In genomic region chr12:71019211-71019610, GRCm38 (mm10) we compare ENCODE assay signal across 24 mouse cellular contexts. TPM values are rescaled to one million over a fixed set of nuclear protein-coding genes. Genes with fewer than 3 reads are reported as not detected.
DNase-seq lines count a peak whose midpoint lies in the region.
"Had no signal": no experiment of that assay in that cellular context is flagged by ENCODE, and none has a peak within 500 bp of the region (broad histone marks: within the 10 kb centered on the region; RNA-seq: fewer than 3 reads in every experiment).

No protein-coding gene starts in this region.

- no peaks in the 10 kb centered on the region for H3K27me3 ChIP-seq in heart, embryonic 10.5 days (ENCODE audit: insufficient read depth, poor library complexity, severe bottlenecking)
- H3K27me3 ChIP-seq: CH12.LX; embryonic facial prominence, embryonic 12.5 days; embryonic facial prominence, embryonic 15.5 days; forebrain, embryonic 15.5 days; hindbrain, embryonic 13.5 days; Patski had no signal

- H3K4me3 ChIP-seq in heart, embryonic 10.5 days: no peak overlapping the region
- H3K4me3 ChIP-seq: embryonic facial prominence, embryonic 12.5 days; embryonic facial prominence, embryonic 15.5 days; forebrain, embryonic 15.5 days; heart, adult 2 months; hindbrain, embryonic 10.5 days; hindbrain, embryonic 13.5 days had no signal

- intact Hi-C loops in heart, postnatal 25 days (cut with DNase I): no loop called here

- H3K4me1 ChIP-seq in heart, embryonic 10.5 days: peaks cover 7% of the 10 kb centered on the region; the same call in 1 of the 2 replicates

- peaks cover 50% of the 10 kb centered on the region for H3K36me3 ChIP-seq in heart, embryonic 10.5 days

- no peaks in the 10 kb centered on the region for H3K9me3 ChIP-seq in heart, embryonic 10.5 days
- H3K9me3 ChIP-seq: embryonic facial prominence, embryonic 12.5 days; embryonic facial prominence, embryonic 15.5 days; forebrain, embryonic 15.5 days; G1E; hindbrain, embryonic 10.5 days; hindbrain, embryonic 13.5 days had no signal

- 89% methylated on average over 8 of the region's 8 CpGs for WGBS in heart, embryonic 10.5 days

- no peak overlapping the region for H3K27ac ChIP-seq in heart, embryonic 10.5 days
- H3K27ac ChIP-seq: embryonic facial prominence, embryonic 12.5 days; embryonic facial prominence, embryonic 15.5 days; forebrain, embryonic 15.5 days; heart, adult 2 months; hindbrain, embryonic 10.5 days; hindbrain, embryonic 13.5 days had no signal

- DNase-seq in cerebellum, adult 18-20 months: peak; percentile 17 to 23
- DNase-seq in cerebellum, adult 11 months: no peak
- DNase-seq in cerebellum, postnatal 14 days: peak; percentile 63 to 73
- DNase-seq in cerebellum, adult 9-11 months: no peak
- DNase-seq in heart, embryonic 10.5 days (ENCODE audit: low spot score): peak; percentile 73
- no peak for DNase-seq in heart, postnatal 25 days (ENCODE audit: low spot score)
- peak; percentile 26 for DNase-seq in brain, adult 2 months (ENCODE audit: low read depth, low spot score)
- no peak for DNase-seq in layer of hippocampus, adult 9-11 months
- DNase-seq: adrenal gland, postnatal 10 days; adrenal gland, postnatal 36 days; B cell, adult 2 months; gastrocnemius, postnatal 10 days; gastrocnemius, postnatal 36 days; heart, adult 2 months; heart, postnatal 36 days; kidney, adult 2 months had no signal

RNA-seq across cellular contexts. Expression of gene Arid4a, which starts 3.4 kb away (rescaled TPM):
- 24.1 and 26.9 TPM in 2 replicates for polyA plus RNA-seq in heart, embryonic 10.5 days (2016; fragmentation: Nextera tagmentation; extraction: Ambion mirVana)
- total RNA-seq in heart, postnatal 25 days (2021): 10 to 100 TPM; 12.0 to 16.7 TPM

RNA-seq across cellular contexts. Expression of gene Psma3, which starts 44.8 kb away (rescaled TPM):
- polyA plus RNA-seq in heart, embryonic 10.5 days (2016; fragmentation: Nextera tagmentation; extraction: Ambion mirVana): 513 and 568 TPM in 2 replicates
- total RNA-seq in heart, postnatal 25 days (2021): 100 to 1,000 TPM; 191 to 201 TPM

Comparison
In these comparisons a context has a peak if more than half of its experiments do, and no peak if none do; other contexts are left out.
1. DNase-seq: peak in cerebellum, adult 18-20 months (2 of 2), cerebellum, postnatal 14 days (2 of 2), heart, embryonic 10.5 days (single experiment) and brain, adult 2 months (single experiment); none in cerebellum, adult 11 months (single experiment), cerebellum, adult 9-11 months (single experiment), heart, postnatal 25 days (single experiment) and layer of hippocampus, adult 9-11 months (single experiment).